Mouse (Mus musculus) urinary bladder, postnatal 4 days (tissue): Measurements from ENCODE around the gene Zfp652.
A peak's percentile ranks its signal among the peaks of the same experiment; 100 is the strongest.

Source experiments
- DNase-seq, 2 experiments: peaks; one replicate each; pipeline ENCODE4 v3.0.0; 2021 to 2022; ENCODE audit warnings: low spot score in 2 of 2

Zfp652 gene

GRCm38 (mm10) chr11:95808448-95809011, 96.1 kb downstream of the Zfp652 start:
- DNase-seq = no peak

GRCm38 (mm10) chr11:95809603-95810002, 97.1 kb downstream of the Zfp652 start:
- DNase-seq = no peak

- DNase-seq = no peak
Observed at GRCm38 (mm10) chr11:95810828-95811227, 98.4 kb downstream of the Zfp652 start.

GRCm38 (mm10) chr11:95811741-95812140, 99.3 kb downstream of the Zfp652 start:
- DNase-seq = no peak

GRCm38 (mm10) chr11:95812224-95812623, 99.8 kb downstream of the Zfp652 start:
- no peak for DNase-seq

GRCm38 (mm10) chr11:95814101-95814500, 101.6 kb downstream of the Zfp652 start:
- no peak for DNase-seq

- no peak for DNase-seq
Observed at GRCm38 (mm10) chr11:95814857-95815256, 102.4 kb downstream of the Zfp652 start.

- DNase-seq = no peak
Observed at GRCm38 (mm10) chr11:95815412-95815811, 102.9 kb downstream of the Zfp652 start.

GRCm38 (mm10) chr11:95819138-95819537, 106.7 kb downstream of the Zfp652 start:
- no peak for DNase-seq

- no peak for DNase-seq
Observed at GRCm38 (mm10) chr11:95821511-95821910, 109.0 kb downstream of the Zfp652 start.

GRCm38 (mm10) chr11:95822437-95822836, 110.0 kb downstream of the Zfp652 start:
- no peak for DNase-seq

- peak; percentile 91 to 93 for DNase-seq
Observed at GRCm38 (mm10) chr11:95824071-95824876, 111.8 kb downstream of the Zfp652 start, which contains the start of gene Phospho1. Gene Phospho1, plus strand, starts transcription at chr11:95824499.

GRCm38 (mm10) chr11:95824877-95825243, 112.4 kb downstream of the Zfp652 start:
- peak in 1 of 2 experiments; percentile 44 for DNase-seq

- no peak for DNase-seq
Observed at GRCm38 (mm10) chr11:95825625-95826024, 113.2 kb downstream of the Zfp652 start.

GRCm38 (mm10) chr11:95826317-95827167, 114.1 kb downstream of the Zfp652 start:
- DNase-seq = no peak

- no peak for DNase-seq
Observed at GRCm38 (mm10) chr11:95827168-95827447, 114.6 kb downstream of the Zfp652 start.

- DNase-seq = no peak
Observed at GRCm38 (mm10) chr11:95827464-95828085, 115.1 kb downstream of the Zfp652 start.

- DNase-seq = no peak
Observed at GRCm38 (mm10) chr11:95828181-95828964, 115.9 kb downstream of the Zfp652 start.

GRCm38 (mm10) chr11:95829526-95830050, 117.1 kb downstream of the Zfp652 start:
- DNase-seq = no peak

GRCm38 (mm10) chr11:95830411-95831275, 118.2 kb downstream of the Zfp652 start:
- DNase-seq = no peak
